Mouse (Mus musculus): ENCODE data around the gene Zc3h14. TPM values are rescaled to one million over a fixed set of nuclear protein-coding genes. Genes with fewer than 3 reads are reported as not detected.

Zc3h14 gene
- polyA plus RNA-seq, 1 experiment: 161 TPM

GRCm38 (mm10) chr12:98832929-98833598 is 86.3 kb downstream of the Zc3h14 start:
- Histone ChIP-seq H3K4me3 (ENCODE audit: insufficient read depth, low read length) (no peak overlapping the region), H3K27ac (ENCODE audit: insufficient read depth, low read length) (no peak overlapping the region), H3K4me1 (ENCODE audit: control insufficient read depth, insufficient read depth, low read length) (no peaks in the 10 kb centered on the region)
- TF ChIP-seq POLR2A (IDR thresholded peaks at IDR 0.05; ENCODE audit: low read depth, low read length) (no peak), CTCF (IDR thresholded peaks at IDR 0.05; ENCODE audit: borderline replicate concordance, insufficient read depth, low read length) (no peak)

- Histone ChIP-seq H3K4me3 (ENCODE audit: insufficient read depth, low read length) (no peak overlapping the region), H3K4me1 (ENCODE audit: control insufficient read depth, insufficient read depth, low read length) (no peaks in the 10 kb centered on the region), H3K27ac (ENCODE audit: insufficient read depth, low read length) (no peak overlapping the region)
- TF ChIP-seq CTCF (IDR thresholded peaks at IDR 0.05; ENCODE audit: borderline replicate concordance, insufficient read depth, low read length) (no peak), POLR2A (IDR thresholded peaks at IDR 0.05; ENCODE audit: low read depth, low read length) (no peak)
Observed at GRCm38 (mm10) chr12:98833901-98834300, 87.1 kb downstream of the Zc3h14 start.

GRCm38 (mm10) chr12:98834879-98835278 is 88.1 kb downstream of the Zc3h14 start:
- Histone ChIP-seq H3K27ac (ENCODE audit: insufficient read depth, low read length) (no peak overlapping the region), H3K4me1 (ENCODE audit: control insufficient read depth, insufficient read depth, low read length) (no peaks in the 10 kb centered on the region), H3K4me3 (ENCODE audit: insufficient read depth, low read length) (no peak overlapping the region)
- TF ChIP-seq POLR2A (IDR thresholded peaks at IDR 0.05; ENCODE audit: low read depth, low read length) (no peak), CTCF (IDR thresholded peaks at IDR 0.05; ENCODE audit: borderline replicate concordance, insufficient read depth, low read length) (no peak)

GRCm38 (mm10) chr12:98835466-98835865 is 88.7 kb downstream of the Zc3h14 start:
- no peak overlapping the region for H3K4me3 ChIP-seq (ENCODE audit: insufficient read depth, low read length)
- no peak overlapping the region for H3K27ac ChIP-seq (ENCODE audit: insufficient read depth, low read length)
- no peak for TF ChIP-seq CTCF (IDR thresholded peaks at IDR 0.05; ENCODE audit: borderline replicate concordance, insufficient read depth, low read length)
- no peak for TF ChIP-seq POLR2A (IDR thresholded peaks at IDR 0.05; ENCODE audit: low read depth, low read length)
- H3K4me1 ChIP-seq (ENCODE audit: control insufficient read depth, insufficient read depth, low read length): no peaks in the 10 kb centered on the region

Other genes with a start within 250 kb of the Zc3h14 start
- 0.15 and 0.18 TPM in 2 replicates for gene Kcnk10, start 168.7 kb upstream of the Zc3h14 start, polyA plus RNA-seq (2011; ENCODE audit: insufficient read length, low read depth, missing spikeins)
- gene Spata7, start 118.8 kb upstream of the Zc3h14 start, polyA plus RNA-seq (2011; ENCODE audit: insufficient read length, low read depth, missing spikeins): 8.3 and 10.2 TPM in 2 replicates
- 22.5 and 27.4 TPM in 2 replicates for gene Ptpn21, start 9.6 kb upstream of the Zc3h14 start, polyA plus RNA-seq (2011; ENCODE audit: insufficient read length, low read depth, missing spikeins)
- 4.6 and 5.8 TPM in 2 replicates for gene Eml5, start 154.5 kb downstream of the Zc3h14 start, polyA plus RNA-seq (2011; ENCODE audit: insufficient read length, low read depth, missing spikeins)
- 25.4 and 34.1 TPM in 2 replicates for gene Ttc8, start 173.6 kb downstream of the Zc3h14 start, polyA plus RNA-seq (2011; ENCODE audit: insufficient read length, low read depth, missing spikeins)